Mouse (Mus musculus): ENCODE measurements around the gene Ces1e.

Ces1e gene

GRCm38 (mm10) chr8:93176593-93176992 lies 52.8 kb downstream of the Ces1e start:
- DNase-seq (ENCODE audit: low read depth, low spot score), result no peak

GRCm38 (mm10) chr8:93174554-93174953 lies 54.9 kb downstream of the Ces1e start:
- no peak for DNase-seq (ENCODE audit: low read depth, low spot score)

GRCm38 (mm10) chr8:93171846-93172590 lies 57.4 kb downstream of the Ces1e start:
- DNase-seq (ENCODE audit: low read depth, low spot score), result no peak

- no peak for DNase-seq (ENCODE audit: low read depth, low spot score)
Observed at GRCm38 (mm10) chr8:93163363-93163762, 66.1 kb downstream of the Ces1e start.

DNA sequence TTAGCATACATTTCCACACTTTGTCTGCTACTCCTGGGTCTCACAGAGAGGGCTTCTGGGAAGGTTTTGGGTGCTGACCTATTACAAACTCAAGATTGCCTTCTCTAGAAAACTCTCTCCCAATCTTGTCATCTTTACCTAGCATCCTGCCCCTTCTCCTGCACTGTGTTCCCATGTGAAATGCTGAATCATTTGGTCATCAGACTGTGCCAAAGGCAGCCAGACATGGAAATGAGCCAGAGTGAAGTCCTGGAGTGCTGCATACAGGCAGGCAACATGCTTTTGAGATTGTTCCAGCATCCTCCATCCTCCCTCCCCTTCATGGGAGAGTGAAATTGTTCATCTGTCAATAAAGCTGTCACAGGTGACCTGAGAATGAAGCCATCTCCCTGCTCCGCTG lies 78.0 kb downstream of the Ces1e start:
- no peak for DNase-seq (ENCODE audit: low read depth, low spot score)

All from mesoderm, embryonic 11.5 days (tissue).